Mouse (Mus musculus): ENCODE results near the gene 4932415D10Rik.

The 4932415D10Rik gene

GRCm38 (mm10) chr10:82316482-82316881 lies at the start of gene 4932415D10Rik:
Gene 4932415D10Rik, minus strand, starts transcription at chr10:82316582.
- DNase-seq: no peak

- DNase-seq: no peak
Measured at GRCm38 (mm10) chr10:82361911-82362310, 45.5 kb upstream of the 4932415D10Rik start.

- DNase-seq: no peak
Measured at GRCm38 (mm10) chr10:82355401-82355800, 39.0 kb upstream of the 4932415D10Rik start.

- DNase-seq: peak; percentile 90
Measured at GRCm38 (mm10) chr10:82354083-82355010, 38.0 kb upstream of the 4932415D10Rik start, which contains the start of gene Gm4924. Gene Gm4924, plus strand, starts transcription at chr10:82354255.

GRCm38 (mm10) chr10:82329826-82330225 lies 13.4 kb upstream of the 4932415D10Rik start:
- DNase-seq: no peak

GRCm38 (mm10) chr10:82320134-82320533 lies 3.8 kb upstream of the 4932415D10Rik start:
- DNase-seq: no peak

- no peak for DNase-seq
Measured at GRCm38 (mm10) chr10:82296440-82296839, 19.9 kb downstream of the 4932415D10Rik start.

- DNase-seq: no peak
Measured at GRCm38 (mm10) chr10:82257331-82257730, 59.1 kb downstream of the 4932415D10Rik start.

- no peak for DNase-seq
Measured at GRCm38 (mm10) chr10:82245021-82245420, 71.4 kb downstream of the 4932415D10Rik start.

GRCm38 (mm10) chr10:82241401-82241788 lies 75.0 kb downstream of the 4932415D10Rik start:
- DNase-seq: no peak

GRCm38 (mm10) chr10:82240742-82241400 lies 75.5 kb downstream of the 4932415D10Rik start, which contains the start of gene Zfp938:
Gene Zfp938, minus strand, starts transcription at chr10:82241280.
- peak; percentile 78 for DNase-seq
